Mouse (Mus musculus) olfactory bulb, adult 2 months (tissue): ENCODE results near the gene Gtf2ird1.

Experiments used
- CTCF ChIP-seq: fragments of 200-500 bp; IDR thresholded peaks from 2 replicates; pipeline ENCODE4 v1.5.1; 2012; ENCODE audit warnings: low read depth, mild to moderate bottlenecking, low read length, moderate library complexity; ENCODE audit not compliant: insufficient read depth
- POLR2A ChIP-seq: fragments of 200-500 bp; IDR thresholded peaks from 2 replicates; pipeline ENCODE4 v1.6.1; 2012; ENCODE audit warnings: mild to moderate bottlenecking, low read depth, low read length, moderate library complexity; ENCODE audit not compliant: insufficient read depth

GRCm38 (mm10) chr5:134439481-134439880 lies 17.0 kb downstream of the Gtf2ird1 start:
- TF ChIP-seq CTCF (no peak), POLR2A (no peak)
